Mouse (Mus musculus): Measurements from ENCODE around the gene Prkacb. TPM values are rescaled to one million over a fixed set of nuclear protein-coding genes. Genes with fewer than 3 reads are reported as not detected.

Prkacb gene
- polyA plus RNA-seq, 1 experiment from 2014 or later: 186 TPM

GRCm38 (mm10) chr3:146843470-146843869 lies 30.7 kb upstream of the Prkacb start:
- DNase-seq (no peak), ATAC-seq (ENCODE audit: low FRiP score, low TSS enrichment) (no peak)
- H3K4me1 ChIP-seq (ENCODE audit: control insufficient read depth, insufficient read depth, low read length): no peaks in the 10 kb centered on the region
- H3K36me3 ChIP-seq (ENCODE audit: control insufficient read depth, insufficient read depth, low read length): no peaks in the 10 kb centered on the region
- 72% methylated on average over 6 of the region's 6 CpGs for WGBS
- no peak overlapping the region for H3K4me3 ChIP-seq (replicated peaks; ENCODE audit: low read depth, low read length)
- no peak overlapping the region for H3K9ac ChIP-seq (replicated peaks; ENCODE audit: low read length)
- no peaks in the 10 kb centered on the region for H3K27me3 ChIP-seq (ENCODE audit: control insufficient read depth, insufficient read depth, low read length)
- H3K9me3 ChIP-seq (ENCODE audit: control insufficient read depth, low read length): no peaks in the 10 kb centered on the region
- H3K27ac ChIP-seq (replicated peaks; ENCODE audit: low read depth, low read length): no peak overlapping the region
- no peak overlapping the region for H3K4me2 ChIP-seq (ENCODE audit: low read length)

GRCm38 (mm10) chr3:146842766-146843165 lies 30.0 kb upstream of the Prkacb start:
- no peak for DNase-seq
- Histone ChIP-seq H3K4me1 (ENCODE audit: control insufficient read depth, insufficient read depth, low read length) (no peaks in the 10 kb centered on the region), H3K9me3 (ENCODE audit: control insufficient read depth, low read length) (no peaks in the 10 kb centered on the region), H3K4me2 (ENCODE audit: low read length) (no peak overlapping the region), H3K27me3 (ENCODE audit: control insufficient read depth, insufficient read depth, low read length) (no peaks in the 10 kb centered on the region), H3K4me3 (replicated peaks; ENCODE audit: low read depth, low read length) (no peak overlapping the region), H3K9ac (replicated peaks; ENCODE audit: low read length) (no peak overlapping the region), H3K27ac (replicated peaks; ENCODE audit: low read depth, low read length) (no peak overlapping the region), H3K36me3 (ENCODE audit: control insufficient read depth, insufficient read depth, low read length) (no peaks in the 10 kb centered on the region)
- ATAC-seq (ENCODE audit: low FRiP score, low TSS enrichment): no peak
- 79% methylated on average over 3 of the region's 3 CpGs for WGBS

GRCm38 (mm10) chr3:146820718-146821117 lies 7.9 kb upstream of the Prkacb start:
- DNase-seq (no peak), ATAC-seq (ENCODE audit: low FRiP score, low TSS enrichment) (no peak)
- WGBS: 87% methylated on average over 4 of the region's 4 CpGs
- H3K27ac ChIP-seq (replicated peaks; ENCODE audit: low read depth, low read length): no peak overlapping the region
- no peaks in the 10 kb centered on the region for H3K36me3 ChIP-seq (ENCODE audit: control insufficient read depth, insufficient read depth, low read length)
- H3K4me1 ChIP-seq (ENCODE audit: control insufficient read depth, insufficient read depth, low read length): no peaks in the 10 kb centered on the region
- H3K4me2 ChIP-seq (ENCODE audit: low read length): no peak overlapping the region
- H3K4me3 ChIP-seq (replicated peaks; ENCODE audit: low read depth, low read length): no peak overlapping the region
- H3K9me3 ChIP-seq (ENCODE audit: control insufficient read depth, low read length): no peaks in the 10 kb centered on the region
- no peak overlapping the region for H3K9ac ChIP-seq (replicated peaks; ENCODE audit: low read length)
- no peaks in the 10 kb centered on the region for H3K27me3 ChIP-seq (ENCODE audit: control insufficient read depth, insufficient read depth, low read length)

- DNase-seq: no peak
- H3K36me3 ChIP-seq (ENCODE audit: control insufficient read depth, insufficient read depth, low read length): no peaks in the 10 kb centered on the region
- H3K4me3 ChIP-seq (replicated peaks; ENCODE audit: low read depth, low read length): peak overlapping the region; percentile 97
- H3K27me3 ChIP-seq (ENCODE audit: control insufficient read depth, insufficient read depth, low read length): no peaks in the 10 kb centered on the region
- peak overlapping the region; percentile 93; the same call in 1 of the 2 replicates for H3K9ac ChIP-seq (replicated peaks; ENCODE audit: low read length)
- H3K4me2 ChIP-seq (ENCODE audit: low read length): peak overlapping the region; percentile 84
- H3K9me3 ChIP-seq (ENCODE audit: control insufficient read depth, low read length): no peaks in the 10 kb centered on the region
- no peak for ATAC-seq (ENCODE audit: low FRiP score, low TSS enrichment)
- H3K4me1 ChIP-seq (ENCODE audit: control insufficient read depth, insufficient read depth, low read length): peaks cover 18% of the 10 kb centered on the region
- 68% methylated on average over 7 of the region's 7 CpGs for WGBS
- peak overlapping the region; percentile 96 for H3K27ac ChIP-seq (replicated peaks; ENCODE audit: low read depth, low read length)
Observed at GRCm38 (mm10) chr3:146813624-146814023, 834 bp upstream of the Prkacb start.

- H3K4me2 ChIP-seq (ENCODE audit: low read length): peak overlapping the region; percentile 84
- no peaks in the 10 kb centered on the region for H3K9me3 ChIP-seq (ENCODE audit: control insufficient read depth, low read length)
- peak overlapping the region; percentile 96 for H3K27ac ChIP-seq (replicated peaks; ENCODE audit: low read depth, low read length)
- 1% methylated on average over 60 of the region's 60 CpGs for WGBS
- ATAC-seq (ENCODE audit: low FRiP score, low TSS enrichment) (peak; percentile 79), DNase-seq (peak; percentile 68)
- peaks cover 18% of the 10 kb centered on the region for H3K4me1 ChIP-seq (ENCODE audit: control insufficient read depth, insufficient read depth, low read length)
- H3K27me3 ChIP-seq (ENCODE audit: control insufficient read depth, insufficient read depth, low read length): no peaks in the 10 kb centered on the region
- H3K36me3 ChIP-seq (ENCODE audit: control insufficient read depth, insufficient read depth, low read length): no peaks in the 10 kb centered on the region
- peak overlapping the region; percentile 93 for H3K9ac ChIP-seq (replicated peaks; ENCODE audit: low read length)
- H3K4me3 ChIP-seq (replicated peaks; ENCODE audit: low read depth, low read length): peak overlapping the region; percentile 97
Observed at GRCm38 (mm10) chr3:146812041-146812878, 530 bp downstream of the Prkacb start.

- no peak overlapping the region for H3K9ac ChIP-seq (replicated peaks; ENCODE audit: low read length)
- WGBS: 91% methylated on average over 12 of the region's 12 CpGs
- no peak for DNase-seq
Observed at GRCm38 (mm10) chr3:146793554-146794257, 19.1 kb downstream of the Prkacb start.

GRCm38 (mm10) chr3:146792144-146792748 lies 20.5 kb downstream of the Prkacb start:
- Histone ChIP-seq H3K4me3 (replicated peaks; ENCODE audit: low read depth, low read length) (no peak overlapping the region), H3K9ac (replicated peaks; ENCODE audit: low read length) (no peak overlapping the region), H3K4me1 (ENCODE audit: control insufficient read depth, insufficient read depth, low read length) (no peaks in the 10 kb centered on the region), H3K27ac (replicated peaks; ENCODE audit: low read depth, low read length) (no peak overlapping the region), H3K36me3 (ENCODE audit: control insufficient read depth, insufficient read depth, low read length) (0 out of 2 replicates have a peak, but pooled peaks cover 7% of the 10 kb centered on the region), H3K9me3 (ENCODE audit: control insufficient read depth, low read length) (no peaks in the 10 kb centered on the region), H3K4me2 (ENCODE audit: low read length) (no peak overlapping the region), H3K27me3 (ENCODE audit: control insufficient read depth, insufficient read depth, low read length) (no peaks in the 10 kb centered on the region)
- ATAC-seq (ENCODE audit: low FRiP score, low TSS enrichment) (no peak), DNase-seq (peak; percentile 69)
- WGBS: 84% methylated on average over 3 of the region's 3 CpGs

More at GRCm38 (mm10) chr3:146793554-146794257, 19.1 kb downstream of the Prkacb start:
- no peak overlapping the region for H3K4me3 ChIP-seq (replicated peaks; ENCODE audit: low read depth, low read length)
- ATAC-seq (ENCODE audit: low FRiP score, low TSS enrichment): no peak
- no peak overlapping the region for H3K27ac ChIP-seq (replicated peaks; ENCODE audit: low read depth, low read length)
- H3K27me3 ChIP-seq (ENCODE audit: control insufficient read depth, insufficient read depth, low read length): no peaks in the 10 kb centered on the region
- no peak overlapping the region for H3K4me2 ChIP-seq (ENCODE audit: low read length)
- H3K9me3 ChIP-seq (ENCODE audit: control insufficient read depth, low read length): no peaks in the 10 kb centered on the region
- H3K4me1 ChIP-seq (ENCODE audit: control insufficient read depth, insufficient read depth, low read length): no peaks in the 10 kb centered on the region
- H3K36me3 ChIP-seq (ENCODE audit: control insufficient read depth, insufficient read depth, low read length): 0 out of 2 replicates have a peak, but pooled peaks cover 7% of the 10 kb centered on the region

- Histone ChIP-seq H3K4me1 (ENCODE audit: control insufficient read depth, insufficient read depth, low read length) (peaks cover 14% of the 10 kb centered on the region), H3K4me2 (ENCODE audit: low read length) (no peak overlapping the region), H3K9ac (replicated peaks; ENCODE audit: low read length) (no peak overlapping the region), H3K4me3 (replicated peaks; ENCODE audit: low read depth, low read length) (no peak overlapping the region), H3K27me3 (ENCODE audit: control insufficient read depth, insufficient read depth, low read length) (no peaks in the 10 kb centered on the region), H3K27ac (replicated peaks; ENCODE audit: low read depth, low read length) (0 out of 2 replicates have a peak overlapping the region, but pooled peaks have one; percentile 37), H3K36me3 (ENCODE audit: control insufficient read depth, insufficient read depth, low read length) (no peaks in the 10 kb centered on the region), H3K9me3 (ENCODE audit: control insufficient read depth, low read length) (no peaks in the 10 kb centered on the region)
- 88% methylated on average over 3 of the region's 3 CpGs for WGBS
- peak; percentile 3 for DNase-seq
- no peak for ATAC-seq (ENCODE audit: low FRiP score, low TSS enrichment)
Observed at GRCm38 (mm10) chr3:146784233-146784632, 28.6 kb downstream of the Prkacb start.

Data from midbrain, embryonic 14.5 days (tissue).